Mouse (Mus musculus) hindbrain, postnatal 0 days (tissue): ENCODE results near the gene Tpcn1. TPM values are rescaled to one million over a fixed set of nuclear protein-coding genes. Genes with fewer than 3 reads are reported as not detected.

Experiments used
- ATAC-seq: fragments of 200-750 bp; cut with Nextera tagmentation; 2 replicates; pipeline ENCODE4 v1.8.0; 2017; ENCODE audit warnings: mild to moderate bottlenecking, moderate TSS enrichment, moderate library complexity
- DNase-seq: peaks from one replicate; pipeline ENCODE4 v3.0.0-alpha.2; 2015; ENCODE audit warnings: low spot score
- H3K27ac ChIP-seq: fragments of 300-500 bp; sonication (generic); 2 replicates; pipeline ENCODE4 v1.5.1; 2014; ENCODE audit warnings: mild to moderate bottlenecking
- H3K27me3 ChIP-seq: fragments of 300-500 bp; sonication (generic); 2 replicates; pipeline ENCODE4 v1.6.1; 2014; ENCODE audit warnings: low read length, mixed read lengths; ENCODE audit not compliant: insufficient read depth
- H3K36me3 ChIP-seq: fragments of 300-500 bp; sonication (generic); 2 replicates; pipeline ENCODE4 v1.6.1; 2014; ENCODE audit warnings: low read length, mixed read lengths; ENCODE audit not compliant: insufficient read depth
- H3K4me1 ChIP-seq: fragments of 300-500 bp; sonication (generic); 2 replicates; pipeline ENCODE4 v1.6.1; 2014; ENCODE audit warnings: antibody characterized with exemption, low read length, mixed read lengths; ENCODE audit not compliant: insufficient read depth
- H3K4me2 ChIP-seq: fragments of 300-500 bp; sonication (generic); 2 replicates; pipeline ENCODE4 v1.6.1; 2014; ENCODE audit warnings: low read depth, mild to moderate bottlenecking, low read length, moderate library complexity, mixed read lengths
- H3K4me3 ChIP-seq: fragments of 300-500 bp; sonication (generic); 2 replicates; pipeline ENCODE4 v1.5.1; 2014; ENCODE audit warnings: low read length
- H3K9ac ChIP-seq: fragments of 300-500 bp; sonication (generic); replicated peaks from 2 replicates; pipeline ENCODE4 v1.6.1; 2014; ENCODE audit warnings: mild to moderate bottlenecking, low read length, moderate library complexity, mixed read lengths
- H3K9me3 ChIP-seq: fragments of 300-500 bp; sonication (generic); 2 replicates; pipeline ENCODE4 v1.6.1; 2016; ENCODE audit warnings: low read length, mixed read lengths
- CTCF ChIP-seq: IDR thresholded peaks from 2 replicates; pipeline ENCODE4 v1.5.1; 2016; ENCODE audit warnings: antibody characterized with exemption, control low read depth, low read depth
- WGBS: fragments of 180-500 bp; shearing (Covaris S2); extraction: QIAGEN DNeasy Blood & Tissue Kit; methylation state at CpG from one replicate; pipeline ENCODE4 v1.1.7; 2014; 5-methylcytosine and 5-hydroxymethylcytosine counted together
- polyA plus RNA-seq: library from polyadenylated mRNA; unstranded; fragments of >200 nt; fragmentation: Nextera tagmentation; extraction: Ambion mirVana; gene quantifications from 2 replicates; pipeline ENCODE4 v1.2.1, GENCODE M21; 2015
- total RNA-seq: library from RNA; depleted of rRNA; stranded (reverse); fragments of >200 nt; gene quantifications from 2 replicates; pipeline ENCODE4 v1.2.3, GENCODE M21; 2014

The Tpcn1 gene
- total and polyA plus RNA-seq, 2 experiments from 2014 or later = 15.4 to 30.7 TPM

DNA sequence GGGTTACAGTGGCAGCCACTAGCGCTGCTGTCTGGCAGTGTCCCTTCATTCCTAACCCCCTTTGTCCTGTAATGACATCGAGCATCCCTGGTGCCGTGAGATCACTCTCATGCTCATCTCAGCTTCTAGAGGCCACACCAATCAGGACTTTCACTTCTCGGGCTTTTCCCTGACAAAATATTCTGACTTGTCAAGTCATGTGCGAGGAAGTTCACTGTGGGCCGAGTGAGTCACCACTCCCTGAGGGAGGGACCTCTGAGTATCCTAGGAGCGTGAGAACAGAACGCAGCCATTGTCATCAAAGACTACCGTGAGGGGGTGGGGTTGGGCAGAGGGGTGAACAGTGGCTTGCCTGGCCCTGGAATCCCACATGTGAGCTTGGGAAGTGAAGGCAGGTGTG lies 70.9 kb downstream of the Tpcn1 start:
- no peak for ATAC-seq
- 41% methylated on average over 9 of the region's 9 CpGs for WGBS
- H3K4me1 ChIP-seq = no peaks in the 10 kb centered on the region

DNA sequence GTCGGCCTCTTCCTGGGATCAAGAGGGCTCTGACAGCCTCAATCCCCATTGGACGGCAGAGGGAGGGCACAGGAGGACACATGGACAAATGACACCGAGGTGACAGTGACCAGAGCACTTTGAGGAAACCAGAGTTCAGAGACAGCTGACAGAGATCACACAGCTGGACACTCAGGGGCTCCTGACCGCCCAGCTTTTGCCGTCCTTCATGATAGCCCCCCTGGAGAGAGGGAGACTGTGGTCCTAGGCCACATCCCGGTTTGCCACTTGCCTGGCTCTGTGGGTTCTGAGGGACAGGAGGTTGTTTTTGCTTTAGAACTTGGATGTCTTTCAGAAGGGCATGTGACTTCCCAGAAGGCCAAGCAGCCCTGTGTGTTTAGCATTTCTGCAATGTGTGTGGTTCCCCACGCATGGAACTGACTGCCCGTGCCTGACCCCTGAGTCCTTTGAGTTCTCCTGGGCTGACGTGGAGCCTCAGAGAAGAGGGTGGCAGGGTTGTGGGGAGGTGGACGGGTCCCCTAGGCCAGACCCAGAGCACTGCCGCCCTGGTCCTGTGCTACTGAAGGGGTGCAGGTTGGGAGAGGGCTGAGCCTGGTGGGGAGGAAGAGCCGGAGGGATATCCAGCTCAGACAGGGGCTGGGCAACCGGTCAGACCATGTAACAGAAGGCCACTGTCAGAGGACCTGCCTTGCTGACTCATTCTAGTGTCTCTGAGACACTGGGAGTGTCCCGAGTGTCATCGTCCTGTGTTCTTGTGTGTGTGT lies 72.1 kb downstream of the Tpcn1 start:
- Histone ChIP-seq H3K27me3 (no peaks in the 10 kb centered on the region), H3K9ac (no peak overlapping the region), H3K36me3 (no peaks in the 10 kb centered on the region), H3K4me3 (no peak overlapping the region), H3K4me1 (no peaks in the 10 kb centered on the region), H3K27ac (no peak overlapping the region), H3K9me3 (no peaks in the 10 kb centered on the region), H3K4me2 (no peak overlapping the region)
- TF ChIP-seq CTCF = no peak
- ATAC-seq = 0 out of 2 replicates have a peak, but pooled peaks have one; percentile 27
- DNase-seq = no peak
- 66% methylated on average over 15 of the region's 15 CpGs for WGBS

More for the DNA sequence above, 70.9 kb downstream of the Tpcn1 start:
- no peak overlapping the region for H3K9ac ChIP-seq
- no peaks in the 10 kb centered on the region for H3K36me3 ChIP-seq
- no peak overlapping the region for H3K4me3 ChIP-seq
- no peak overlapping the region for H3K4me2 ChIP-seq
- no peak overlapping the region for H3K27ac ChIP-seq
- H3K9me3 ChIP-seq = no peaks in the 10 kb centered on the region
- no peaks in the 10 kb centered on the region for H3K27me3 ChIP-seq
- no peak for TF ChIP-seq CTCF
- DNase-seq = no peak

DNA sequence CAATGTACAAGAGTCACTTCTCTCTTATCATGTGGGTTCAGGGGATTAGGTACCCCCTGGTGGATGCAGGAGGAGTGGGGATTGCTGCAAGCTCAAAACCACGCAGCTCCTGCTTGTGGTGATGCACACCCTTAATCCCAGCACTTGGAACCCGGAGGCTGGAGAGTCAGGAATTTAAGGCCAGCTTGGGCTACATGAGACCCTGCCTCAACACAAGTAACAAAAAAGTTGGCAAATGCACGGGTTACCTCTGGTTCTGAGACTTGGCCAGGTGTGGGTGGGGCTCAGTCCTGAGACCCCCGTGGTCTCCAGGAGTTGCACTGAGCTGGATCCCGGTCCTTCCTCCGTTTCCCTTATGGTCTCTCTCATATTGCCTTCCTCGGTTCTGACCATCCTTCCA lies 73.0 kb downstream of the Tpcn1 start:
- ATAC-seq = no peak
- no peak overlapping the region for H3K4me2 ChIP-seq
- H3K27ac ChIP-seq = no peak overlapping the region; the same call in 1 of the 2 replicates
- no peaks in the 10 kb centered on the region for H3K4me1 ChIP-seq
- no peak overlapping the region for H3K4me3 ChIP-seq
- 71% methylated on average over 7 of the region's 7 CpGs for WGBS
- H3K27me3 ChIP-seq = no peaks in the 10 kb centered on the region
- no peak overlapping the region for H3K9ac ChIP-seq
- DNase-seq = no peak
- H3K36me3 ChIP-seq = no peaks in the 10 kb centered on the region
- no peak for TF ChIP-seq CTCF
- H3K9me3 ChIP-seq = no peaks in the 10 kb centered on the region

DNA sequence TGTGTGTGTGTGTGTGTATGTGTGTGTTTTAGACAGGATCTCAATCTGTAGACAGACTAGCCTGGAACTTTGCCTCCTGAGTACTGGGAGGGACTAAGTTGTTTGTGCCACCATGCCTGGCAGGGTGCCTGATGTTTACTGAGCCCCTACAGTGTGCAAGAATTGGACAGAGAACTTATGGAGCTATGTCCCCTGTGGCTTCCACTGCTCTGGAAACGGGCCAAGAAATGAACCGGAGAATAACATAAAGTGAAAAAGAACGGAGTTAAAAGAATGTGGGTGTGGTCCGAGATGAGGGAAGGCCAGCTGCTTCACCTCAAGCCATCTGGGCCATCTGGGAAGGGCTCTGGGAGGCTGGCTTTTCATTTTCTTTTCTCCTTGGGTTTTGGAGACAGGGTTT lies 73.7 kb downstream of the Tpcn1 start:
- TF ChIP-seq CTCF = no peak
- H3K4me3 ChIP-seq = no peak overlapping the region
- H3K27ac ChIP-seq = 0 out of 2 replicates have a peak overlapping the region, but pooled peaks have one; percentile 48
- WGBS = 11% methylated on average over 4 of the region's 4 CpGs
- no peaks in the 10 kb centered on the region for H3K9me3 ChIP-seq
- no peaks in the 10 kb centered on the region for H3K27me3 ChIP-seq
- peak; percentile 59 for DNase-seq
- H3K36me3 ChIP-seq = no peaks in the 10 kb centered on the region
- no peak overlapping the region for H3K9ac ChIP-seq
- H3K4me2 ChIP-seq = no peak overlapping the region
- ATAC-seq = no peak
- no peaks in the 10 kb centered on the region for H3K4me1 ChIP-seq

DNA sequence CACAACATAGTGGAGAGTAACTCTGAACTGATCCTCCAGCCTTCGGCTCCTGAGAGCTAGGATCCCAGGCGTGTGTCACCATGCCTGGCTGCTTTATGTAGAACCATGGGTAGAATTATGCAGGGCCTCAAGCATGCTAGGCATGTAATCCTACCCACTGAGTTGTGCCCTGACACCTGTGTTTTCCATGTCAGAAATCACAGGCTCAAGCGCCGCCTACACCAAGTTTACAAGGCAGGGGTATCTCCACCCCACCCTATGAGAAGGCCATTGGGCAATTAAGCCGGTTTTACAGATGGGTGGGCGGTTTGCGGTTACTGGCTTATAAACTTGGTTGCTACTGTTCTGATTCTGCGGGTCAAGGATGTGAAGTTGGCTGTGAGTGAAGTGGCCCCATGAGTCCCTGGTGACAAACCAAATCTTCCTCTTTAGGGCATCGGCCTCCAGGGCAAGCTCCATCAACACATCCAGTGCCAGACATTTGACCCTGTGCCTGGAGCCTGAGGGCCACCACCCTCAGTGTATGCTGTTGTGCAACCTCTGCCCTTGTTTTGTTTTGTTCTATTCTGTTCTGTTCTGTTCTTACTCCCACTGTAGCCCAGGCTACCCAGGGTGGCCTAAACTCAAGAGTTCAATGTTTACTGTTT lies 74.3 kb downstream of the Tpcn1 start:
- Histone ChIP-seq H3K4me3 (no peak overlapping the region), H3K4me2 (no peak overlapping the region), H3K27me3 (no peaks in the 10 kb centered on the region), H3K4me1 (no peaks in the 10 kb centered on the region), H3K27ac (no peak overlapping the region), H3K9me3 (no peaks in the 10 kb centered on the region), H3K36me3 (no peaks in the 10 kb centered on the region), H3K9ac (no peak overlapping the region)
- TF ChIP-seq CTCF = no peak
- no peak for ATAC-seq
- DNase-seq = no peak
- 80% methylated on average over 9 of the region's 9 CpGs for WGBS

DNA sequence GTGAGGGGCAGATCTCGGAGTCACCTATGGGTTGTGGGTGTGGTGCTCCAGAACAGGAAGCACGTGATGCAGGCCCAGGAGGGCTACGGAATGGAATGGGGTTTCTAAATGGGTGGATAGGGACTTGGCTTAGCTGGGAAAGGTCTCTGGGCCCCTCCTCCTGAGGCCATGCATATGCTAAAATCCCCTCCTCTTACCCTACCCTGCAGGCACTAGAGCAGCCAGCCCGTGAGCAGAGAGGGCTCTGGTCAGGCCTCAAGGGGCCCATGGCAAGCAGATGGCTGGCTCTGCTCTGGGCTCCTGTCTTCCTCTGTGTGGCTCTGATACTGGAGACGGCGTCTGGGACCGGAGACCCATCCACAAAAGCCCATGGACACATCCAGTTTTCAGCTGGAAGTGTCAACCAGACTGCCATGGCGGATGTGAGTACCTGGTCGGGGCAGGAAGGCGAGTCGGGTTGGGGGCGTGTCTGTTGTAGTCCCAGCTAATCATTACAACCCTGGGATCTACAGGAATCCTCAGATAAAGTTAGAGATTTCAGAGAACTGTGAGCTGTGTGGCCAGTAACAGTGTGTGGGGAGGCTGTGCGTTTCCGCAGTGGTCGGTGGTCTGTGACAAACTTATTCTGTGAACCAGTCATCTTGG lies 75.4 kb downstream of the Tpcn1 start:
- WGBS = 44% methylated on average over 15 of the region's 15 CpGs

More for the DNA sequence above, 75.4 kb downstream of the Tpcn1 start:
- H3K4me1 ChIP-seq = no peaks in the 10 kb centered on the region
- H3K9me3 ChIP-seq = no peaks in the 10 kb centered on the region
- no peaks in the 10 kb centered on the region for H3K36me3 ChIP-seq
- H3K27ac ChIP-seq = no peak overlapping the region
- no peak overlapping the region for H3K9ac ChIP-seq
- ATAC-seq (no peak), DNase-seq (no peak)
- H3K4me2 ChIP-seq = no peak overlapping the region
- no peak for TF ChIP-seq CTCF
- no peak overlapping the region for H3K4me3 ChIP-seq
- no peaks in the 10 kb centered on the region for H3K27me3 ChIP-seq
